ENCODE assay signal across 9 mouse cellular contexts in genomic region chr2:91971231-91972097, GRCm38 (mm10). TPM values are rescaled to one million over a fixed set of nuclear protein-coding genes. Genes with fewer than 3 reads are reported as not detected.
DNase-seq lines count a peak whose midpoint lies in the region; ATAC-seq and TF ChIP-seq lines count a peak whose summit lies in the region.
"Had no signal": no experiment of that assay in that cellular context is flagged by ENCODE, and none has a peak within 500 bp of the region (broad histone marks: within the 10 kb centered on the region; RNA-seq: fewer than 3 reads in every experiment).

No protein-coding gene starts in this region.

- WGBS in hindbrain, embryonic 14.5 days, result 13% methylated on average over 21 of the region's 21 CpGs
- WGBS in limb, embryonic 15.5 days, result 22% methylated on average over 21 of the region's 21 CpGs
- 13% methylated on average over 21 of the region's 21 CpGs for WGBS in neural tube, embryonic 13.5 days

- H3K36me3 ChIP-seq in E14TG2a.4 (ENCODE audit: insufficient read depth, low read length), result no peaks in the 10 kb centered on the region
- H3K36me3 ChIP-seq in hindbrain, embryonic 14.5 days (replicated peaks; ENCODE audit: control insufficient read depth, insufficient read depth), result no peaks in the 10 kb centered on the region
- no peaks in the 10 kb centered on the region for H3K36me3 ChIP-seq in limb, embryonic 15.5 days
- H3K36me3 ChIP-seq in neural tube, embryonic 13.5 days, result no peaks in the 10 kb centered on the region
- H3K36me3 ChIP-seq: limb, embryonic 12.5 days had no signal

- peak overlapping the region; percentile 37 for H3K4me3 ChIP-seq in E14TG2a.4 (replicated peaks; ENCODE audit: low read length)
- H3K4me3 ChIP-seq in hindbrain, embryonic 14.5 days (replicated peaks; ENCODE audit: low read length), result no peak overlapping the region
- no peak overlapping the region for H3K4me3 ChIP-seq in limb, embryonic 15.5 days
- no peak overlapping the region for H3K4me3 ChIP-seq in neural tube, embryonic 13.5 days
- H3K4me3 ChIP-seq: limb, embryonic 12.5 days had no signal

- peak overlapping the region; percentile 27 for H3K4me2 ChIP-seq in hindbrain, embryonic 14.5 days (replicated peaks)
- H3K4me2 ChIP-seq in limb, embryonic 15.5 days, result peak overlapping the region; percentile 19; the same call in 1 of the 2 replicates
- H3K4me2 ChIP-seq in neural tube, embryonic 13.5 days, result peak overlapping the region; percentile 33
- H3K4me2 ChIP-seq: limb, embryonic 12.5 days had no signal

- peaks cover 87% of the 10 kb centered on the region for H3K4me1 ChIP-seq in E14TG2a.4 (replicated peaks; ENCODE audit: low read depth, low read length)
- H3K4me1 ChIP-seq in hindbrain, embryonic 14.5 days (replicated peaks; ENCODE audit: control insufficient read depth, insufficient read depth, low read length), result peaks cover 23% of the 10 kb centered on the region
- H3K4me1 ChIP-seq in limb, embryonic 15.5 days, result peaks cover 38% of the 10 kb centered on the region
- peaks cover 45% of the 10 kb centered on the region for H3K4me1 ChIP-seq in neural tube, embryonic 13.5 days (replicated peaks)

- H3K27ac ChIP-seq in hindbrain, embryonic 14.5 days, result peak overlapping the region; percentile 67
- H3K27ac ChIP-seq in limb, embryonic 15.5 days, result peak overlapping the region; percentile 72
- peak overlapping the region; percentile 79 for H3K27ac ChIP-seq in neural tube, embryonic 13.5 days (replicated peaks)
- H3K27ac ChIP-seq: limb, embryonic 12.5 days had no signal

- H3K9ac ChIP-seq in hindbrain, embryonic 14.5 days, result 0 out of 2 replicates have a peak overlapping the region, but pooled peaks have one; percentile 26
- no peak overlapping the region for H3K9ac ChIP-seq in limb, embryonic 15.5 days
- H3K9ac ChIP-seq in neural tube, embryonic 13.5 days, result peak overlapping the region; percentile 49
- H3K9ac ChIP-seq: limb, embryonic 12.5 days had no signal

- H3K27me3 ChIP-seq in E14TG2a.4 (ENCODE audit: insufficient read depth, low read length), result peaks cover 62% of the 10 kb centered on the region
- peaks cover 22% of the 10 kb centered on the region for H3K27me3 ChIP-seq in hindbrain, embryonic 14.5 days (ENCODE audit: control insufficient read depth, insufficient read depth, low read length)
- H3K27me3 ChIP-seq in limb, embryonic 15.5 days, result peaks cover 38% of the 10 kb centered on the region
- peaks cover 34% of the 10 kb centered on the region for H3K27me3 ChIP-seq in neural tube, embryonic 13.5 days

- TF ChIP-seq CTCF in E14TG2a.4 (conservative IDR thresholded peaks at IDR 0.05; ENCODE audit: low read length), result no peak

- peak; percentile 26; the same call in 1 of the 2 replicates for ATAC-seq in hindbrain, embryonic 14.5 days (ENCODE audit: low FRiP score)
- no peak for ATAC-seq in limb, embryonic 15.5 days (ENCODE audit: insufficient number of reproducible peaks, low FRiP score, low TSS enrichment, low read depth)
- ATAC-seq in neural tube, embryonic 13.5 days (ENCODE audit: low read depth), result peak; percentile 16; the same call in 1 of the 2 replicates

- no peaks in the 10 kb centered on the region for H3K9me3 ChIP-seq in E14TG2a.4 (ENCODE audit: low read length)
- H3K9me3 ChIP-seq in hindbrain, embryonic 14.5 days (ENCODE audit: control insufficient read depth, low read length), result no peaks in the 10 kb centered on the region
- H3K9me3 ChIP-seq in limb, embryonic 15.5 days, result no peaks in the 10 kb centered on the region
- H3K9me3 ChIP-seq in neural tube, embryonic 13.5 days, result no peaks in the 10 kb centered on the region
- H3K9me3 ChIP-seq: limb, embryonic 12.5 days had no signal

- peak; percentile 94 for DNase-seq in brain, adult 2 months (ENCODE audit: low read depth, low spot score)
- peak; percentile 75 to 78 for DNase-seq in frontal cortex, adult 2 months (ENCODE audit: extremely low spot score in 1 of 2, low spot score in 1 of 2)
- no peak for DNase-seq in hindbrain, embryonic 14.5 days (ENCODE audit: low spot score)
- no peak for DNase-seq in spleen, postnatal 14 days (ENCODE audit: low spot score in 2 of 2)
- no peak for DNase-seq in embryo, embryonic 10 days (ENCODE audit: low spot score)

RNA-seq across cellular contexts. Expression of gene Dgkz, which starts 4.2 kb away (rescaled TPM):
- polyA plus RNA-seq in frontal cortex, adult 2 months (2012; rRNA removed), result 590 and 632 TPM in 2 replicates
- 39.0 and 42.6 TPM in 2 replicates for polyA plus RNA-seq in hindbrain, embryonic 14.5 days (2014; fragmentation: Nextera tagmentation; extraction: Ambion mirVana)
- polyA plus RNA-seq in limb, embryonic 15.5 days (2015; fragmentation: Nextera tagmentation; extraction: Ambion mirVana), result 30.9 and 35.9 TPM in 2 replicates
- 35.7 and 38.8 TPM in 2 replicates for polyA plus RNA-seq in neural tube, embryonic 13.5 days (2015; fragmentation: Nextera tagmentation; extraction: Ambion mirVana)

RNA-seq across cellular contexts. Expression of gene Gm9821, which starts 26.0 kb away (rescaled TPM):
- polyA plus RNA-seq in frontal cortex, adult 2 months (2012; rRNA removed), result 0.04 and 0.12 TPM in 2 replicates
- polyA plus RNA-seq in hindbrain, embryonic 14.5 days (2014; fragmentation: Nextera tagmentation; extraction: Ambion mirVana), result 0.39 TPM in 1 of 2 replicates, not detected in the other
- polyA plus RNA-seq in limb, embryonic 15.5 days (2015; fragmentation: Nextera tagmentation; extraction: Ambion mirVana), result 0.45 TPM in 2 replicates
- polyA plus RNA-seq in neural tube, embryonic 13.5 days (2015; fragmentation: Nextera tagmentation; extraction: Ambion mirVana), result 0.22 TPM in 1 of 2 replicates, not detected in the other

RNA-seq across cellular contexts. Expression of gene Mdk, which starts 39.4 kb away (rescaled TPM):
- polyA plus RNA-seq in frontal cortex, adult 2 months (2012; rRNA removed), result 53.6 and 61.5 TPM in 2 replicates
- polyA plus RNA-seq in hindbrain, embryonic 14.5 days (2014; fragmentation: Nextera tagmentation; extraction: Ambion mirVana), result 154 and 171 TPM in 2 replicates
- 899 and 1,046 TPM in 2 replicates for polyA plus RNA-seq in limb, embryonic 15.5 days (2015; fragmentation: Nextera tagmentation; extraction: Ambion mirVana)
- 289 and 336 TPM in 2 replicates for polyA plus RNA-seq in neural tube, embryonic 13.5 days (2015; fragmentation: Nextera tagmentation; extraction: Ambion mirVana)

RNA-seq across cellular contexts. Expression of gene Chrm4, which starts 44.4 kb away (rescaled TPM):
- polyA plus RNA-seq in frontal cortex, adult 2 months (2012; rRNA removed), result 36.1 and 39.2 TPM in 2 replicates
- polyA plus RNA-seq in hindbrain, embryonic 14.5 days (2014; fragmentation: Nextera tagmentation; extraction: Ambion mirVana), result 0.52 and 0.67 TPM in 2 replicates
- polyA plus RNA-seq in limb, embryonic 15.5 days (2015; fragmentation: Nextera tagmentation; extraction: Ambion mirVana), result 0.20 and 0.29 TPM in 2 replicates
- polyA plus RNA-seq in neural tube, embryonic 13.5 days (2015; fragmentation: Nextera tagmentation; extraction: Ambion mirVana), result 1.2 and 1.5 TPM in 2 replicates

RNA-seq across cellular contexts. Expression of gene Creb3l1, which starts 52.8 kb away (rescaled TPM):
- polyA plus RNA-seq in frontal cortex, adult 2 months (2012; rRNA removed), result 1.7 and 1.8 TPM in 2 replicates
- polyA plus RNA-seq in hindbrain, embryonic 14.5 days (2014; fragmentation: Nextera tagmentation; extraction: Ambion mirVana), result 3.5 and 3.6 TPM in 2 replicates
- polyA plus RNA-seq in limb, embryonic 15.5 days (2015; fragmentation: Nextera tagmentation; extraction: Ambion mirVana), result 30.4 and 31.9 TPM in 2 replicates
- 3.3 and 3.7 TPM in 2 replicates for polyA plus RNA-seq in neural tube, embryonic 13.5 days (2015; fragmentation: Nextera tagmentation; extraction: Ambion mirVana)

Comparison
In these comparisons a context has a peak if more than half of its experiments do, and no peak if none do; other contexts are left out.
1. DNase-seq: peak in brain, adult 2 months (single experiment) and frontal cortex, adult 2 months (2 of 2); none in hindbrain, embryonic 14.5 days (single experiment), spleen, postnatal 14 days (0 of 2) and embryo, embryonic 10 days (single experiment).
2. RNA of gene Dgkz, which starts 4.2 kb away (polyA plus RNA-seq): 590 to 632 TPM in frontal cortex, adult 2 months; 39.0 to 42.6 TPM in hindbrain, embryonic 14.5 days, 35.7 to 38.8 TPM in neural tube, embryonic 13.5 days and 30.9 to 35.9 TPM in limb, embryonic 15.5 days; every median in the first group is over 10 times any median in the second.
3. Peak in every context shown above with its lines, with median percentiles within 50 percentile points of each other: H3K27ac ChIP-seq and H3K4me2 ChIP-seq.